Mouse (Mus musculus) myocyte (in vitro differentiated cells): ENCODE data around the gene Xylb.

Experiments used
- CEBPB ChIP-seq: IDR thresholded peaks from 2 replicates; pipeline ENCODE4 v1.6.1; 2011; ENCODE audit warnings: mild to moderate bottlenecking, moderate library complexity; ENCODE audit not compliant: poor library complexity, insufficient read depth, severe bottlenecking
- E2F4 ChIP-seq: IDR thresholded peaks from one replicate; pipeline ENCODE4 v1.6.1; 2011; ENCODE audit warnings: mild to moderate bottlenecking, control low read depth, moderate library complexity; ENCODE audit not compliant: insufficient read depth
- MAX ChIP-seq: IDR thresholded peaks from one replicate; pipeline ENCODE4 v1.6.1; 2011; ENCODE audit warnings: low read depth, mild to moderate bottlenecking, control low read depth
- MYOG ChIP-seq, 3 experiments: IDR thresholded peaks; one replicate each; pipeline ENCODE4 v1.6.1; 2011; ENCODE audit warnings: control low read depth in 2 of 3, low read depth in 2 of 3, mild to moderate bottlenecking in 2 of 3; ENCODE audit not compliant: insufficient read length in 2 of 3, control insufficient read depth in 1 of 3, insufficient read depth in 1 of 3
- POLR2A ChIP-seq: IDR thresholded peaks from one replicate; pipeline ENCODE4 v1.6.1; 2011; ENCODE audit warnings: low read depth, mild to moderate bottlenecking, control low read depth, moderate library complexity; ENCODE audit not compliant: insufficient read length
- REST ChIP-seq: IDR thresholded peaks from one replicate; pipeline ENCODE4 v1.6.1; 2011; ENCODE audit warnings: mild to moderate bottlenecking, control low read depth, moderate library complexity; ENCODE audit not compliant: insufficient read depth, insufficient read length
- SRF ChIP-seq: IDR thresholded peaks from one replicate; pipeline ENCODE4 v1.6.1; 2011; ENCODE audit warnings: low read depth; ENCODE audit not compliant: control insufficient read depth, insufficient read length
- TCF12 ChIP-seq: IDR thresholded peaks from one replicate; pipeline ENCODE4 v1.6.1; 2011; ENCODE audit warnings: mild to moderate bottlenecking, control low read depth; ENCODE audit not compliant: poor library complexity, insufficient read depth, severe bottlenecking
- TCF3 ChIP-seq: IDR thresholded peaks from one replicate; pipeline ENCODE4 v1.6.1; 2011; ENCODE audit warnings: low read depth, control low read depth; ENCODE audit not compliant: insufficient read length
- USF1 ChIP-seq: IDR thresholded peaks from one replicate; pipeline ENCODE4 v1.6.1; 2011; ENCODE audit warnings: low read depth, mild to moderate bottlenecking, control low read depth, moderate library complexity

- no peak for TF ChIP-seq REST
- no peak for TF ChIP-seq CEBPB
- TF ChIP-seq POLR2A: no peak
- no peak for TF ChIP-seq SRF
- no peak for TF ChIP-seq USF1
- TF ChIP-seq MAX: no peak
- TF ChIP-seq TCF12: no peak
- no peak for TF ChIP-seq TCF3
- TF ChIP-seq E2F4: no peak
- TF ChIP-seq MYOG (IDR thresholded peaks at IDR 0.05; ENCODE audit: control insufficient read depth in 1 of 3, insufficient read depth in 1 of 3, insufficient read length in 2 of 3, low read depth in 2 of 3): no peak
These were observed 19.3 kb upstream of the Xylb start for GRCm38 (mm10) chr9:119337842-119338241.
